Mouse (Mus musculus) ES-E14 (cell line): ENCODE measurements around the gene Knop1.

Experiments used
- HCFC1 ChIP-seq: IDR thresholded peaks from 2 replicates; pipeline ENCODE4 v1.6.1; 2012; ENCODE audit warnings: low read length, inconsistent platforms, borderline replicate concordance; ENCODE audit not compliant: insufficient read depth
- ZC3H11A ChIP-seq: IDR thresholded peaks from 2 replicates; pipeline ENCODE4 v1.6.1; 2012; ENCODE audit warnings: low read depth, mild to moderate bottlenecking, inconsistent platforms, low read length, borderline replicate concordance
- ZNF384 ChIP-seq: IDR thresholded peaks from 2 replicates; pipeline ENCODE4 v1.6.1; 2012; ENCODE audit warnings: low read depth, low read length, inconsistent platforms

GRCm38 (mm10) chr7:118793899-118794298 lies 62.2 kb downstream of the Knop1 start:
- TF ChIP-seq ZC3H11A, result no peak
- no peak for TF ChIP-seq HCFC1
- no peak for TF ChIP-seq ZNF384
